ENCODE assay signal across 8 mouse cellular contexts in genomic region chr7:29815061-29815784, GRCm38 (mm10). TPM values are rescaled to one million over a fixed set of nuclear protein-coding genes. Genes with fewer than 3 reads are reported as not detected.
DNase-seq lines count a peak whose midpoint lies in the region; ATAC-seq and TF ChIP-seq lines count a peak whose summit lies in the region.

No protein-coding gene starts in this region.

- H3K79me2 ChIP-seq in myocyte (ENCODE audit: control insufficient read depth, insufficient read depth) = peaks cover 26% of the 10 kb centered on the region

- H3K4me3 ChIP-seq in lung, embryonic 16.5 days (ENCODE audit: low read length) = peak overlapping the region; percentile 83
- H3K4me3 ChIP-seq in embryonic facial prominence, embryonic 13.5 days = peak overlapping the region; percentile 67
- H3K4me3 ChIP-seq in intestine, embryonic 14.5 days (ENCODE audit: low read depth, low read length) = peak overlapping the region; percentile 81
- peak overlapping the region; percentile 63 for H3K4me3 ChIP-seq in myocyte

- no peaks in the 10 kb centered on the region for H3K9me3 ChIP-seq in lung, embryonic 16.5 days (ENCODE audit: control insufficient read depth, low read length)
- no peaks in the 10 kb centered on the region for H3K9me3 ChIP-seq in embryonic facial prominence, embryonic 13.5 days
- H3K9me3 ChIP-seq in intestine, embryonic 14.5 days (ENCODE audit: control insufficient read depth, low read length) = no peaks in the 10 kb centered on the region

- H3K9ac ChIP-seq in lung, embryonic 16.5 days (ENCODE audit: low read length) = peak overlapping the region; percentile 74
- H3K9ac ChIP-seq in embryonic facial prominence, embryonic 13.5 days = peak overlapping the region; percentile 77
- peak overlapping the region; percentile 53 for H3K9ac ChIP-seq in intestine, embryonic 14.5 days (ENCODE audit: low read length)

- H3K4me1 ChIP-seq in lung, embryonic 16.5 days (replicated peaks; ENCODE audit: control insufficient read depth, insufficient read depth, low read length) = peaks cover 24% of the 10 kb centered on the region
- peaks cover 37% of the 10 kb centered on the region for H3K4me1 ChIP-seq in embryonic facial prominence, embryonic 13.5 days
- H3K4me1 ChIP-seq in intestine, embryonic 14.5 days (replicated peaks; ENCODE audit: control insufficient read depth, insufficient read depth, low read length) = peaks cover 18% of the 10 kb centered on the region

- WGBS in lung, embryonic 16.5 days = 3% methylated on average over 12 of the region's 12 CpGs
- 2% methylated on average over 12 of the region's 12 CpGs for WGBS in embryonic facial prominence, embryonic 13.5 days
- 3% methylated on average over 12 of the region's 12 CpGs for WGBS in intestine, embryonic 14.5 days

- intact Hi-C loops in left cerebral cortex, postnatal 36 days (cut with DNase I) = loop anchor here (1.0 to 5.0 kb wide), 3 partner anchors 42 to 92 kb away; partner anchors contain the start of genes Zfp27, Zfp383, Zfp420 and Zfp84

- ATAC-seq in lung, embryonic 16.5 days (ENCODE audit: low read depth) = peak; percentile 15
- 0 out of 2 replicates have a peak, but pooled peaks have one; percentile 46 for ATAC-seq in embryonic facial prominence, embryonic 13.5 days (ENCODE audit: insufficient number of reproducible peaks, insufficient read depth, low FRiP score, low TSS enrichment, low read depth)
- ATAC-seq in intestine, embryonic 14.5 days (replicated peaks; ENCODE audit: low FRiP score, low TSS enrichment, low read depth) = peak; percentile 57; the same call in 1 of the 2 replicates

- no peaks in the 10 kb centered on the region for H3K27me3 ChIP-seq in lung, embryonic 16.5 days (ENCODE audit: control insufficient read depth, insufficient read depth, low read depth, low read length)
- H3K27me3 ChIP-seq in embryonic facial prominence, embryonic 13.5 days = no peaks in the 10 kb centered on the region
- H3K27me3 ChIP-seq in intestine, embryonic 14.5 days (replicated peaks; ENCODE audit: control insufficient read depth, insufficient read depth, low read length) = no peaks in the 10 kb centered on the region
- H3K27me3 ChIP-seq in myocyte (ENCODE audit: control insufficient read depth, insufficient read depth, insufficient read length) = no peaks in the 10 kb centered on the region

- peak overlapping the region; percentile 75 for H3K4me2 ChIP-seq in lung, embryonic 16.5 days (ENCODE audit: low read depth, low read length)
- H3K4me2 ChIP-seq in embryonic facial prominence, embryonic 13.5 days = peak overlapping the region; percentile 83
- peak overlapping the region; percentile 88 for H3K4me2 ChIP-seq in intestine, embryonic 14.5 days (ENCODE audit: low read length)
- peak overlapping the region; percentile 83 for H3K4me2 ChIP-seq in myocyte (ENCODE audit: low read depth)

- H3K36me3 ChIP-seq in lung, embryonic 16.5 days (ENCODE audit: control insufficient read depth, insufficient read depth, low read length) = no peaks in the 10 kb centered on the region
- peaks cover 6% of the 10 kb centered on the region; the same call in 1 of the 2 replicates for H3K36me3 ChIP-seq in embryonic facial prominence, embryonic 13.5 days
- H3K36me3 ChIP-seq in intestine, embryonic 14.5 days (ENCODE audit: control insufficient read depth, insufficient read depth, low read length) = 0 out of 2 replicates have a peak, but pooled peaks cover 3% of the 10 kb centered on the region
- H3K36me3 ChIP-seq in myocyte (ENCODE audit: control insufficient read depth, insufficient read depth) = no peaks in the 10 kb centered on the region

- no peak for TF ChIP-seq POLR2A in myocyte (IDR thresholded peaks at IDR 0.05; ENCODE audit: insufficient read length, low read depth)

- peak overlapping the region; percentile 67 for H3ac ChIP-seq in myocyte (ENCODE audit: control insufficient read depth, insufficient read length)

- peak overlapping the region; percentile 43 for H3K27ac ChIP-seq in lung, embryonic 16.5 days (ENCODE audit: low read length)
- peak overlapping the region; percentile 48; the same call in 1 of the 2 replicates for H3K27ac ChIP-seq in embryonic facial prominence, embryonic 13.5 days
- peak overlapping the region; percentile 84; the same call in 1 of the 2 replicates for H3K27ac ChIP-seq in intestine, embryonic 14.5 days (ENCODE audit: low read depth)

- DNase-seq in lung, postnatal 14 days = no peak
- DNase-seq in intestine, embryonic 14.5 days (ENCODE audit: low spot score) = no peak
- no peak for DNase-seq in adrenal gland, postnatal 36 days
- no peak for DNase-seq in left cerebral cortex, postnatal 36 days (ENCODE audit: low spot score in 2 of 2)
- DNase-seq in layer of hippocampus, postnatal 10 days (ENCODE audit: low spot score in 2 of 2) = no peak

TF ChIP-seq in myocyte, 11 proteins besides CTCF, POLR2A, EP300 and RAD21:
- TF ChIP-seq REST (IDR thresholded peaks at IDR 0.05; ENCODE audit: insufficient read depth, insufficient read length) = no peak
- no peak for TF ChIP-seq MAX (IDR thresholded peaks at IDR 0.05; ENCODE audit: low read depth)
- no peak for TF ChIP-seq TCF3 (IDR thresholded peaks at IDR 0.05; ENCODE audit: insufficient read length, low read depth)
- no peak for TF ChIP-seq MYOG (IDR thresholded peaks at IDR 0.05; ENCODE audit: control insufficient read depth in 1 of 3, insufficient read depth in 1 of 3, insufficient read length in 2 of 3, low read depth in 2 of 3)
- TF ChIP-seq TCF12 (IDR thresholded peaks at IDR 0.05; ENCODE audit: insufficient read depth, poor library complexity, severe bottlenecking) = no peak
- TF ChIP-seq MYOD1 (IDR thresholded peaks at IDR 0.05; ENCODE audit: control insufficient read depth in 1 of 3, insufficient read length in 2 of 3, low read depth in 2 of 3) = no peak
- no peak for TF ChIP-seq USF1 (IDR thresholded peaks at IDR 0.05; ENCODE audit: low read depth)
- TF ChIP-seq E2F4 (IDR thresholded peaks at IDR 0.05; ENCODE audit: insufficient read depth) = no peak
- TF ChIP-seq CEBPB (IDR thresholded peaks at IDR 0.05; ENCODE audit: insufficient read depth, poor library complexity, severe bottlenecking) = no peak
- TF ChIP-seq POLR2AphosphoS2 (IDR thresholded peaks at IDR 0.05; ENCODE audit: insufficient read length, low read depth) = no peak
- no peak for TF ChIP-seq SRF (IDR thresholded peaks at IDR 0.05; ENCODE audit: control insufficient read depth, insufficient read length, low read depth)

RNA-seq across cellular contexts. Expression of gene Zfp790, which starts 0.7 kb away (rescaled TPM):
- 15.6 and 16.0 TPM in 2 replicates for polyA plus RNA-seq in lung, embryonic 16.5 days (2015; fragmentation: Nextera tagmentation; extraction: Ambion mirVana)
- 17.3 and 18.1 TPM in 2 replicates for polyA plus RNA-seq in embryonic facial prominence, embryonic 13.5 days (2015; fragmentation: Nextera tagmentation; extraction: Ambion mirVana)
- 11.9 and 15.4 TPM in 2 replicates for polyA plus RNA-seq in intestine, embryonic 14.5 days (2014; fragmentation: Nextera tagmentation; extraction: Ambion mirVana)
- 5.1 TPM for polyA plus RNA-seq in myocyte (2012; fragmentation: generic; extraction: Trizol)
- total RNA-seq in adrenal gland, postnatal 36 days (2021) = 10 to 100 TPM; 15.6 to 16.0 TPM
- total RNA-seq in left cerebral cortex, postnatal 36 days (2021) = 10 to 100 TPM; 21.0 to 21.1 TPM
- 10 to 100 TPM; 18.9 to 23.2 TPM for total RNA-seq in layer of hippocampus, postnatal 10 days (2021)

RNA-seq across cellular contexts. Expression of gene Zfp30, which starts 31.4 kb away (rescaled TPM):
- polyA plus RNA-seq in lung, embryonic 16.5 days (2015; fragmentation: Nextera tagmentation; extraction: Ambion mirVana) = 6.4 and 6.9 TPM in 2 replicates
- polyA plus RNA-seq in embryonic facial prominence, embryonic 13.5 days (2015; fragmentation: Nextera tagmentation; extraction: Ambion mirVana) = 10.8 and 11.7 TPM in 2 replicates
- 6.9 and 7.8 TPM in 2 replicates for polyA plus RNA-seq in intestine, embryonic 14.5 days (2014; fragmentation: Nextera tagmentation; extraction: Ambion mirVana)
- polyA plus RNA-seq in myocyte (2012; fragmentation: generic; extraction: Trizol) = 3.3 TPM
- 1 to 10 TPM; 2.8 to 2.9 TPM for total RNA-seq in adrenal gland, postnatal 36 days (2021)
- total RNA-seq in left cerebral cortex, postnatal 36 days (2021) = 10 to 100 TPM; 12.8 to 12.9 TPM
- total RNA-seq in layer of hippocampus, postnatal 10 days (2021) = 10 to 100 TPM; 11.0 to 11.3 TPM

RNA-seq across cellular contexts. Expression of gene Zfp940, which starts 38.2 kb away (rescaled TPM):
- polyA plus RNA-seq in lung, embryonic 16.5 days (2015; fragmentation: Nextera tagmentation; extraction: Ambion mirVana) = 4.9 and 5.0 TPM in 2 replicates
- 6.3 and 7.4 TPM in 2 replicates for polyA plus RNA-seq in embryonic facial prominence, embryonic 13.5 days (2015; fragmentation: Nextera tagmentation; extraction: Ambion mirVana)
- polyA plus RNA-seq in intestine, embryonic 14.5 days (2014; fragmentation: Nextera tagmentation; extraction: Ambion mirVana) = 5.4 and 7.9 TPM in 2 replicates
- polyA plus RNA-seq in myocyte (2012; fragmentation: generic; extraction: Trizol) = 0.96 TPM
- total RNA-seq in adrenal gland, postnatal 36 days (2021) = 1 to 10 TPM; 1.3 to 1.4 TPM
- 10 to 100 TPM; 17.3 to 17.8 TPM for total RNA-seq in left cerebral cortex, postnatal 36 days (2021)
- 10 to 100 TPM; 17.1 to 24.1 TPM for total RNA-seq in layer of hippocampus, postnatal 10 days (2021)

RNA-seq across cellular contexts. Expression of gene Zfp420, which starts 44.6 kb away (rescaled TPM):
- 6.7 and 8.2 TPM in 2 replicates for polyA plus RNA-seq in lung, embryonic 16.5 days (2015; fragmentation: Nextera tagmentation; extraction: Ambion mirVana)
- polyA plus RNA-seq in embryonic facial prominence, embryonic 13.5 days (2015; fragmentation: Nextera tagmentation; extraction: Ambion mirVana) = 9.3 and 11.7 TPM in 2 replicates
- 6.8 and 8.4 TPM in 2 replicates for polyA plus RNA-seq in intestine, embryonic 14.5 days (2014; fragmentation: Nextera tagmentation; extraction: Ambion mirVana)
- 1.7 TPM for polyA plus RNA-seq in myocyte (2012; fragmentation: generic; extraction: Trizol)
- 1 to 10 TPM; 5.0 to 6.3 TPM for total RNA-seq in adrenal gland, postnatal 36 days (2021)
- 10 to 100 TPM; 13.4 to 13.6 TPM for total RNA-seq in left cerebral cortex, postnatal 36 days (2021)
- total RNA-seq in layer of hippocampus, postnatal 10 days (2021) = 10 to 100 TPM; 14.0 to 14.4 TPM

RNA-seq across cellular contexts. Expression of gene Zfp84, which starts 46.9 kb away (rescaled TPM):
- 12.8 and 13.7 TPM in 2 replicates for polyA plus RNA-seq in lung, embryonic 16.5 days (2015; fragmentation: Nextera tagmentation; extraction: Ambion mirVana)
- polyA plus RNA-seq in embryonic facial prominence, embryonic 13.5 days (2015; fragmentation: Nextera tagmentation; extraction: Ambion mirVana) = 12.8 and 16.3 TPM in 2 replicates
- 12.3 and 12.8 TPM in 2 replicates for polyA plus RNA-seq in intestine, embryonic 14.5 days (2014; fragmentation: Nextera tagmentation; extraction: Ambion mirVana)
- polyA plus RNA-seq in myocyte (2012; fragmentation: generic; extraction: Trizol) = 4.7 TPM
- 10 to 100 TPM; 13.4 to 14.9 TPM for total RNA-seq in adrenal gland, postnatal 36 days (2021)
- 10 to 100 TPM; 16.2 to 17.3 TPM for total RNA-seq in left cerebral cortex, postnatal 36 days (2021)
- total RNA-seq in layer of hippocampus, postnatal 10 days (2021) = 10 to 100 TPM; 15.8 to 17.9 TPM
